Mouse (Mus musculus): ENCODE measurements at regions not wholly inside any gene's neighbourhood (a gene's known extent, or its start where the extent isn't known, plus 50 kb on each side); places are given as distances from the start of the nearest gene placed in this dataset.

GRCm38 (mm10) chr7:93795210-93795609, 715.5 kb downstream of the Fam181b start:
- no peak for DNase-seq (ENCODE audit: inconsistent age in 2 of 2, low spot score in 1 of 2)

- DNase-seq (ENCODE audit: inconsistent age in 2 of 2, low spot score in 1 of 2), result no peak
These were observed 756.0 kb downstream of the Fam181b start for GRCm38 (mm10) chr7:93835697-93836096.

DNA sequence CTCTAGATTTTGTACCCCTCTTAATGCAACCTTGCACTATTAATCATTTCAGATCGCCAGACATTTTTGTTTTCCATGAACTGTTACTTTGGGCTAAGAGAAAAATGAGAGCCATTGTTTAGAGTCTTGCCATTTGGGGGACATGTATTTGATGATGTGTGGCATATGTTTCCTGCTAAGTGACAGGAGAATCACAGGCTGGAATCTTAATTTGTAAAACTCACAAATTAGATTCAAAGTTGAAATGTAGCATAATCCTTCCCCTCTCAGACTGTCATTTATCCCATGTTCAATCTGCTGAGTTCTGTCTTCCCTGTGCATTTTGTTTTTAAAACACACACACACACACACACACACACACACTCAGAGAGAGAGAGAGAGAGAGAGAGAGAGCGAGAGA, 756.5 kb downstream of the Fam181b start:
- no peak for DNase-seq (ENCODE audit: inconsistent age in 2 of 2, low spot score in 1 of 2)

GRCm38 (mm10) chr7:93855025-93855424, 775.4 kb downstream of the Fam181b start:
- DNase-seq (ENCODE audit: inconsistent age in 2 of 2, low spot score in 1 of 2), result no peak

GRCm38 (mm10) chr7:93893701-93894100, 814.0 kb downstream of the Fam181b start:
- DNase-seq (ENCODE audit: inconsistent age in 2 of 2, low spot score in 1 of 2), result no peak

- DNase-seq (ENCODE audit: inconsistent age in 2 of 2, low spot score in 1 of 2), result no peak
These were observed 817.3 kb downstream of the Fam181b start for GRCm38 (mm10) chr7:93896921-93897320.

DNA sequence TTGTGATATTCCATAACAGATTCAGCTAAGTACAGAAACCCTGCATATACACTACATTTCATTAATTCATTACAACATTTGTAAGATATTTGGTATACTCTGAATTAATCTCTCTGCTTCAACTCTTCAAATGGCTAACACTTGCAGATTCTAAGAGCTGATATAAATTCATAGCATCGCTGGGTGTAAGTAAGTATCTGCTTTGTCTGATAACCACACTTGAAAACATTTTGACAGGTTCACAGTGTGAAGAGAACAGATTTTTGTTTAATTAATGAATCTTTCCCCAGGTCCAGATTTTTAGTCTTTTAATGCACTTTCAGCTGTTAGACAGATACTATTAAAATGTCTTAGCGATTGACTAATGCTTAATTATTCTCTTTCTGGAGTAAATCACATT, 823.1 kb downstream of the Fam181b start:
- DNase-seq (ENCODE audit: inconsistent age in 2 of 2, low spot score in 1 of 2), result no peak

DNA sequence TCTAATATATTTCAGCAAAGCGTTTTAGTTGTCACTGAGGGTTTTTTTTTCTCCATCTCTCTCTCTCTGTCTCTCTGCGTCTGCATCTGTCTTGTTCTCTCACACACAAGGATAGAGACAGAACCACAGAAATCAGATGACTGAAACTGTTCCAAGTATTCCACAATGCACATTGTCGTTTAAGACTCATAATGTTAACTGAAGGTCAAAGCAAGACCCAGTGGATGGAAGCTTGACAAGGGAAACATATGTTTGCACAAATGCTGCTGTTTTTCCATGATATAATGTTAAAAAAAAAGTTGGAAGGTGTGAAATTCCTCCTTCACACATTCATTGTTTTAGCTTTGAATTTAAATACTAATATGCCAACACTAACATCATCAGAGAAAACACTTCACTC, 857.3 kb downstream of the Fam181b start:
- DNase-seq (ENCODE audit: inconsistent age in 2 of 2, low spot score in 1 of 2), result no peak

- no peak for DNase-seq (ENCODE audit: inconsistent age in 2 of 2, low spot score in 1 of 2)
These were observed 902.4 kb downstream of the Fam181b start for GRCm38 (mm10) chr7:93982103-93982502.

- no peak for DNase-seq (ENCODE audit: inconsistent age in 2 of 2, low spot score in 1 of 2)
These were observed 923.1 kb downstream of the Fam181b start for GRCm38 (mm10) chr7:94002780-94003179.

DNA sequence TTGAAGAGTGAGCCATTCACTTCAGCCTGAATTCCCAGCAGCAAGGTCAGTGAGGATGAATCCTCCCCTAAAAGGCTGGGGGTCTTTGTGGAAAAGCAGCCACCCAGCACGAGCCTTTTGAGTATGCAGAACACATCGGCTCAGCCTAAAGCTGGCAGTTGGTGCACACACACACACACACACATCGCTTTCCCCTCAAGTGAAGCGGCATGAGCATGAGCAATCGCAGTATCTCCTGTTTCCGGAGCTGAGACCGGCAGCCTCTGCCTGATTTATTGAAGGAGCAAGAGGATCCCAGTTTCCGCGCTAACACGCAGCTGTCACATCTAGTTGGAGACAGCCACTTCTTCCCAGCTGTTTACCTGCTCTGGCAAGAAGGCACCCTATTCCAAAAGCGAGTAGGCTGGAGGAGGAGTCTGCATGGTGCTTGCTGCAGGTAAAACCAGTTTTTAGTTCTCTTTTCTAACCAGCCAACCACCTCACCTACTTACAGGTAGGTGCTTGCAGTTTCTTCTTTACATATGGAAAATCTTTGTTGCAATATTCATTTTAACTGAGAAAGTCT, 962.9 kb downstream of the Fam181b start:
- peak in 1 of 2 experiments; percentile 19 for DNase-seq (ENCODE audit: inconsistent age in 2 of 2, low spot score in 1 of 2)

DNA sequence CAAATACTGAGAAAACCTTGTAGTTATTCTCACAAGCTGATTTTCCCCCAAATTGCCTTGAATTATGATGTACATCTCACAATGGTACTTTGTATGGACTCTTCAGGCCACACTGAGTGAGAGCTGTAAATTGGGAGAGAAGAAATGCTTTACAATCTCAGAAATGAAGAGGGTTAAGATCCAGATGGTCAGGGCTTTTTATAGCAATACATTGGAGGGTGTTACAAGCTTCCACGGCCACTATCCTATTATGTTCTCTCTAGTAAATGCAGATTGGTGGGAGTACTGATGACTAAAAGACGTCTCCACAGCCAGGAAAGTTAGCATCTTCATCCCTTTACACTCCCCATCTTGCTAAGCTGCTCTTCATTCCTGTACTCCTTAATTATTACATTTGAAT, 965.8 kb downstream of the Fam181b start:
- no peak for DNase-seq (ENCODE audit: inconsistent age in 2 of 2, low spot score in 1 of 2)

DNA sequence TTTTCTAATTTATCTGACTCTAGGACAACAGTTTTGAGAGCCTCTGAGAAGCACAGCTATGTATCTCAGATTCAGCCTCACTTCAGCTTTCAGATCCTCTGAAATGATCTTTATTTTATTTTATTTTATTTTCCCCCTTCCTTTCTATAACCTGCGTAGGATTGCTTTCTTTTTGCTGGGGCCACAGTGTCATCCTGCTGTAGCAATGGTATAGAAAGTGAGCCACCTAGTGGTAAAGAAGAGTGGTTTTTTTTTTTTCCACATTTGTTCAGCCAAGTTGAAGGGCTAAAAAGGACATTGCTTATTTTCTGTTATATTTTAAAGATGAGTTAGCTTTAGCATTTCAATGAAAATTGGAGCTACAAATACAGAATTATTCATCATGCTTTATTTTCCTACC, 966.4 kb downstream of the Fam181b start:
- DNase-seq (ENCODE audit: inconsistent age in 2 of 2, low spot score in 1 of 2), result peak in 1 of 2 experiments; percentile 22

GRCm38 (mm10) chr7:94061814-94062545, 982.3 kb downstream of the Fam181b start:
- no peak for DNase-seq (ENCODE audit: inconsistent age in 2 of 2, low spot score in 1 of 2)
